Mouse (Mus musculus): Measurements from ENCODE around the gene Brd2. TPM values are rescaled to one million over a fixed set of nuclear protein-coding genes. Genes with fewer than 3 reads are reported as not detected.

Brd2 gene
- total RNA-seq (2023), result 332 TPM

DNA sequence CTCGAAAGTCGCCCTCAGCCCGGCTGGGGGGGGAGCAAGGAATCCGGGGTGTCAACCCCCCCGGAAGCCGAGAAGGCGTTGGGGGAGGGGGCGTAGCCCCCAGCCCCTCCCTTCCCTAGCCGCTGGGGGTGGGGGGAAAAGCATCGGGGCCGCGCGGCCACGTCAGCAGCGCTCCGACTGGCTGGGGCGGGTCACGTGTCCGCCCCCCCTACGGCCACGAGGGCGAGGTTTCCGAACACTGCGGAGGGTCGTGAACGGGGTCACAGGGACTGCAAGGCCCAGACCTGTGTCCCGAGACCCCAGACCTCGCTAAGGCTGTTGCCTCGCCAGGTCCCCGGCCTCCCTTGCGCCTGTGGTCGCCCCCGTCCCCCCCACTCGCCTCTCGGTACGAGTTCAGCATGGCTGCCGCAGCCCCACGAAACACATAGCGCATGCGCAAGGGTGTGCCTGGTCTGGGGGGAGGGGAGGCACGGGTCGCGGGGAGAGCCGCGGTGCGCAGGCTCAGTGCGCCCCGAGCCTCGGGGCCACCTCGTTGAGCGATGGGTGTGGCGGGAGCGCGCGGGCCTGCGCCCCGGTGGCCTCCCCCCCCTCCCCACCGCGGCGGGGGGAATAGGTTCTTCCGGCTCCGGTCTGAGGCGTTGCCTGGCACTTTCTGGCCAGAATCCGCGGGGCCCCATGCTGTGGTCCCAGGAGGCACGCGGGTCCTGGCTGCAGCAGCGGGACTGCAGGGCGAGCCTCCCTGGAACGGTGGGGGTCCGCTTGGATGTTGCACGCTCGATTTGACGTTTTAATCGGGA is at the start of gene Brd2:
Gene Brd2 (minus strand): TSS at position 447 of the 797 bp plus-strand sequence.

GRCm38 (mm10) chr17:34152923-34153322 is 30.5 kb upstream of the Brd2 start, which contains the start of gene H2-DMb1:
Gene H2-DMb1 (plus strand): TSS chr17:34153072.

GRCm38 (mm10) chr17:34143033-34143432 is 20.6 kb upstream of the Brd2 start, which contains the start of gene H2-DMb2:
Gene H2-DMb2 (plus strand): TSS chr17:34143307.

DNA sequence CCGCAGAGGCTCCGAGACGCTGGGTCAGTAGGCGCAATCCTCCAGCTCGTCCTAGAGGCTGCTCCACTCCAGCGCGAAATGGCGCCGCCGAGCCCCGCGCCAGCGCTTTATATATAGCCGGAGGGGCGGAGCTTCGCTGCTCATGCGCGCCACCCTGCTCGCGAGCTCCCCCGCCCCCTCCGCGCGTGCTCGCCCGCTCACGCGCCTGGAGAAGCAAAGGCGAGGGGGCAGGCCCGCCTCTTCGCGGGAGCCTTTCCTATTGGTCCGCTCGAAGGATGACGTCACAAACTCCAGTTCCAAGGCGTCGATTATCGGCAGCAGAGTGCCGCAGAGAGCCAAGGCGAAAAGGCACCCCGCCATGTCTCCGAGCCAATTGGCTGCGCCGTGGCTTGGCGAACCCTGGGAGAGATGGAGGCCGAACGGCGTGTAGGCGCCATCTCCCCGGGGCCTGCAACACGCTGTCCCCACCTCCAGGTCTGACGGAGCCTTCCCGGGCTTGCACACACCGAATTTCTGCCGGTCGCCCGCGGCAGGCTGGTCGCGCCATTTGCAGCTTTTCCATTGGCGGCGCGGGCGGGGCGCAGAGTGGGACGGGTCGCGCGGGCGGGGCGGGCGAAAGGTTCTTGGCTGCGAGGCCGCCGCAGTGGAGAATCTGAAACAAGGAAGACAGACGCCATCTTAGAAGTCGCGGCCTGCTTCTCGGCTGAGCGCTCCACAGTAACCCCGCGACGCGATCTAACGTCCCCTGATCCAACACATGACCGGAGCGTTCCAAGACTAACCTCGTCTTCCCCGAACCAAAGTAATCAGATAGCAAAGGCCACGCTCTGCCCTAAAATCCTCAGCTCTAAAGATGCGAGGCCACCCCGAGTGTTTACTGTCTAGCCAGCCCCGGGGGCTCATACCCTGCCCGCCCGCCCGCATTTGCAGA is 2.9 kb downstream of the Brd2 start, which contains the start of gene H2-DMa:
Gene H2-DMa (plus strand): TSS at position 293 of the 931 bp plus-strand sequence.

DNA sequence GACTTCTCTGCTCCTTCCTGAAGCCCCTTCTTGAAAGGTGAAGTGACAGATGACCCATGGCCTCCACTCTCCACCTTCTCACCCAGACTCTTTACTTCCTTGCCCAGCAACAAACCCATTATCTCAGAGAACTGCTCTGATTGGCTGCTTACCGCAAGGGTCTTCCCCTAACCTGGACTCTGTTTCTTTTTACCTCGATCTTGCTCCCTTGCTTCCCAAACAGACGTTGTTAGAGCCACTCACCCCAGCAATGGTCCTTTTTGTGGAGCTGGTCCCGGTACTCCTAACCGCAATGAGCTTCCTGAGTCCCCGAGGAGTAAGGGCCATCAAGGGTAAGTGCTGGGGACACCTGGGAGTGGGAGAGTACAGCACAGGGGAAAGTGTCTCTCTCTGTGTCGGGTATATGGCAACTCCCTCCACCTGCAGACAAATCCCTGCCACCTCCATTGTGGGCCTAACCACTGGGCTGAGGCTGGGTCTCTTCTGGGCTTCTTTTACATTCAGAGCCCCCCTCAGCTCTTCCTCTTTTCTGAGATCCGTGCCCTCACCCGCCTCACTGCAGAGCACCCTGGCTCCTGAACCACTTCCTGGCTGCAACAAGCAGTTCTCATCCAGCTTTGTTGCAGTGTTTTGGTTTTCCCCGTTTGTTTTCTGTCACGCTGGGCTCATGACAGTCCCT is 30.1 kb downstream of the Brd2 start, which contains the start of gene H2-Oa:
Gene H2-Oa (plus strand): TSS at position 144 of the 679 bp plus-strand sequence.

Other genes with a start within 250 kb of the Brd2 start
- gene Gm7029, start 248.8 kb downstream of the Brd2 start, total RNA-seq (2023), result not detected
- gene Kifc1, start 232.0 kb downstream of the Brd2 start, total RNA-seq (2023), result 8.8 TPM
- 0.76 TPM for gene Platr17, start 217.5 kb downstream of the Brd2 start, total RNA-seq (2023)
- gene Daxx, start 213.2 kb downstream of the Brd2 start, total RNA-seq (2023), result 59.3 TPM
- 295 TPM for gene Tapbp, start 206.7 kb downstream of the Brd2 start, total RNA-seq (2023)
- 30.9 TPM for gene Zbtb22, start 206.7 kb downstream of the Brd2 start, total RNA-seq (2023)
- 151 TPM for gene Rgl2, start 193.1 kb downstream of the Brd2 start, total RNA-seq (2023)
- gene Pfdn6, start 182.3 kb downstream of the Brd2 start, total RNA-seq (2023), result 53.9 TPM
- 50.8 TPM for gene Wdr46, start 182.0 kb downstream of the Brd2 start, total RNA-seq (2023)
- 12.2 TPM for gene B3galt4, start 171.1 kb downstream of the Brd2 start, total RNA-seq (2023)
- 60.4 TPM for gene Vps52, start 166.8 kb downstream of the Brd2 start, total RNA-seq (2023)
- 2,154 TPM for gene Rps18, start 166.6 kb downstream of the Brd2 start, total RNA-seq (2023)
- gene H2-K1, start 122.3 kb downstream of the Brd2 start, total RNA-seq (2023), result 5,034 TPM
- gene Ring1, start 98.0 kb downstream of the Brd2 start, total RNA-seq (2023), result 33.7 TPM
- 127 TPM for gene H2-Ke6, start 94.6 kb downstream of the Brd2 start, total RNA-seq (2023)
- gene Slc39a7, start 91.0 kb downstream of the Brd2 start, total RNA-seq (2023), result 76.3 TPM
- gene Rxrb, start 90.8 kb downstream of the Brd2 start, total RNA-seq (2023), result 107 TPM
- 34.2 TPM for gene Col11a2, start 83.2 kb downstream of the Brd2 start, total RNA-seq (2023)
- 18.9 TPM for gene H2-Oa, start 30.3 kb downstream of the Brd2 start, total RNA-seq (2023)
- gene H2-DMa, start 3.1 kb downstream of the Brd2 start, total RNA-seq (2023), result 66.2 TPM
- 84.4 TPM for gene H2-DMb2, start 20.7 kb upstream of the Brd2 start, total RNA-seq (2023)
- gene H2-DMb1, start 30.4 kb upstream of the Brd2 start, total RNA-seq (2023), result 38.3 TPM
- 157 TPM for gene Tap1, start 64.9 kb upstream of the Brd2 start, total RNA-seq (2023)
- gene Psmb9, start 65.1 kb upstream of the Brd2 start, total RNA-seq (2023), result 98.4 TPM
- gene Psmb8, start 75.1 kb upstream of the Brd2 start, total RNA-seq (2023), result 178 TPM
- 125 TPM for gene Tap2, start 80.9 kb upstream of the Brd2 start, total RNA-seq (2023)
- 105 TPM for gene H2-Ob, start 116.3 kb upstream of the Brd2 start, total RNA-seq (2023)
- 370 TPM for gene H2-Ab1, start 135.1 kb upstream of the Brd2 start, total RNA-seq (2023)
- gene H2-Aa, start 165.2 kb upstream of the Brd2 start, total RNA-seq (2023), result 382 TPM
- 280 TPM for gene H2-Eb1, start 183.2 kb upstream of the Brd2 start, total RNA-seq (2023)
- 3.8 TPM for gene H2-Eb2, start 203.0 kb upstream of the Brd2 start, total RNA-seq (2023)
- gene Btnl2, start 232.2 kb upstream of the Brd2 start, total RNA-seq (2023), result 0.85 TPM